Mouse (Mus musculus) hindbrain, postnatal 0 days (tissue): Measurements from ENCODE around the gene Tnnt2. TPM values are rescaled to one million over a fixed set of nuclear protein-coding genes. Genes with fewer than 3 reads are reported as not detected.

Experiments
- ATAC-seq: fragments of 200-750 bp; cut with Nextera tagmentation; 2 replicates; pipeline ENCODE4 v1.8.0; 2017; ENCODE audit warnings: mild to moderate bottlenecking, moderate TSS enrichment, moderate library complexity
- DNase-seq: peaks from one replicate; pipeline ENCODE4 v3.0.0-alpha.2; 2015; ENCODE audit warnings: low spot score
- H3K27ac ChIP-seq: fragments of 300-500 bp; sonication (generic); 2 replicates; pipeline ENCODE4 v1.5.1; 2014; ENCODE audit warnings: mild to moderate bottlenecking
- H3K27me3 ChIP-seq: fragments of 300-500 bp; sonication (generic); 2 replicates; pipeline ENCODE4 v1.6.1; 2014; ENCODE audit warnings: low read length, mixed read lengths; ENCODE audit not compliant: insufficient read depth
- H3K36me3 ChIP-seq: fragments of 300-500 bp; sonication (generic); 2 replicates; pipeline ENCODE4 v1.6.1; 2014; ENCODE audit warnings: low read length, mixed read lengths; ENCODE audit not compliant: insufficient read depth
- H3K4me1 ChIP-seq: fragments of 300-500 bp; sonication (generic); 2 replicates; pipeline ENCODE4 v1.6.1; 2014; ENCODE audit warnings: antibody characterized with exemption, low read length, mixed read lengths; ENCODE audit not compliant: insufficient read depth
- H3K4me2 ChIP-seq: fragments of 300-500 bp; sonication (generic); 2 replicates; pipeline ENCODE4 v1.6.1; 2014; ENCODE audit warnings: low read depth, mild to moderate bottlenecking, low read length, moderate library complexity, mixed read lengths
- H3K4me3 ChIP-seq: fragments of 300-500 bp; sonication (generic); 2 replicates; pipeline ENCODE4 v1.5.1; 2014; ENCODE audit warnings: low read length
- H3K9ac ChIP-seq: fragments of 300-500 bp; sonication (generic); replicated peaks from 2 replicates; pipeline ENCODE4 v1.6.1; 2014; ENCODE audit warnings: mild to moderate bottlenecking, low read length, moderate library complexity, mixed read lengths
- H3K9me3 ChIP-seq: fragments of 300-500 bp; sonication (generic); 2 replicates; pipeline ENCODE4 v1.6.1; 2016; ENCODE audit warnings: low read length, mixed read lengths
- CTCF ChIP-seq: IDR thresholded peaks from 2 replicates; pipeline ENCODE4 v1.5.1; 2016; ENCODE audit warnings: antibody characterized with exemption, control low read depth, low read depth
- WGBS: fragments of 180-500 bp; shearing (Covaris S2); extraction: QIAGEN DNeasy Blood & Tissue Kit; methylation state at CpG from one replicate; pipeline ENCODE4 v1.1.7; 2014; 5-methylcytosine and 5-hydroxymethylcytosine counted together
- polyA plus RNA-seq: library from polyadenylated mRNA; unstranded; fragments of >200 nt; fragmentation: Nextera tagmentation; extraction: Ambion mirVana; gene quantifications from 2 replicates; pipeline ENCODE4 v1.2.1, GENCODE M21; 2015
- total RNA-seq: library from RNA; depleted of rRNA; stranded (reverse); fragments of >200 nt; gene quantifications from 2 replicates; pipeline ENCODE4 v1.2.3, GENCODE M21; 2014

Gene Tnnt2
- total and polyA plus RNA-seq, 2 experiments from 2014 or later: 0.47 to 1.8 TPM

DNA sequence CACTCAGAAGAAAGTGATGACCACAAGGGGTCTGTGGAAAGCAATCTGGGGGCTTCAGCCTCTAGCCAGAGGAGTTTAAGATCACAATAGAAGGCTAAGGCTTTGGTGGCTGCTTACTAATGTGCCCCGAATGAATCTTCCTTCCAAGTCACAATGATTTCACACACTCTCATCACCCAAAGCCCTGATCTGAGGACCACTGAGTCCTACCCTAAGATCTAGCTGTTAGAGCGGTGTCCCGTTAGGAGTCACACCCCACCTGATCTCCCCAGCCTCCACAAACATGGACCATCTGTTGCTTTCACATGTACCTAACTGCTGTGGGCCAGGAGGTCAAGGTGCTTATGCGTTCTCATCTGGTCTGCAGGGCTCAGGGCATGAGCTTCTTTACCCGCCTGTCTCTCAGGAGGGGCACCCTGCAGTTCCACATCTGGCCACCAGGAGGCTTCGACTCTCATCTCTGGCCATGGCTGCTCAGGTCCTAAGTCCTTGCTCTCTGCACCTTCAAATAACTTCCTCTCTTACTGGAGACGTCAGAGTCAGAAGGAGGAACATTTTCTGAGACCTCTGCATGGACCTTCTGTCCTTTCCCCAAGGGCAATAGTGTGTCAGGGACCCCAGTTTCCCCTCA is 25.0 kb upstream of the Tnnt2 start:
- Histone ChIP-seq H3K4me3 (no peak overlapping the region), H3K4me2 (no peak overlapping the region), H3K9me3 (no peaks in the 10 kb centered on the region), H3K36me3 (no peaks in the 10 kb centered on the region), H3K4me1 (0 out of 2 replicates have a peak, but pooled peaks cover 10% of the 10 kb centered on the region), H3K27me3 (no peaks in the 10 kb centered on the region), H3K27ac (no peak overlapping the region), H3K9ac (no peak overlapping the region)
- peak; percentile 78 for DNase-seq
- ATAC-seq: peak; percentile 65
- WGBS: 36% methylated on average over 7 of the region's 7 CpGs
- peak; percentile 98 for TF ChIP-seq CTCF

DNA sequence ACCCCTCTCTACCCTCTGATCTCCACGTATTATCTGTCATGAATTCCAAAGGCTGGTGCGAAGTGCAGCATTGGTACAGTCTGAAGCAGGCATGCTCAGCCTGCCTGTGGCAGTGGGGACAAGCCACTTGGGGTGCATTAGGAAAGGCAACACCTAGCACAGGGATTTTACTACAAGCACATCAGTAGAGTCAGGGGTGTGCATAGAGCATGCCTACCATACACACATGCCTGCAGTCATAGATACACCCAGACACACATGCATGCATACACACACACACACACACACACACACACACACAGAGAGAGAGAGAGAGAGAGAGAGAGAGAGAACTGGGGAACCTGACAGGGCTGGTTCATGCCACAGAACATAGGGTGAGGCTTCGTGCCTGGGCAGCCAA is 23.9 kb upstream of the Tnnt2 start:
- no peaks in the 10 kb centered on the region for H3K9me3 ChIP-seq
- H3K9ac ChIP-seq: no peak overlapping the region
- H3K27ac ChIP-seq: no peak overlapping the region
- DNase-seq: no peak
- H3K4me1 ChIP-seq: 0 out of 2 replicates have a peak, but pooled peaks cover 10% of the 10 kb centered on the region
- no peak for ATAC-seq
- no peak overlapping the region for H3K4me2 ChIP-seq
- no peak for TF ChIP-seq CTCF
- no peak overlapping the region for H3K4me3 ChIP-seq
- no peaks in the 10 kb centered on the region for H3K36me3 ChIP-seq
- H3K27me3 ChIP-seq: 0 out of 2 replicates have a peak, but pooled peaks cover 4% of the 10 kb centered on the region
- WGBS: 74% methylated on average over 3 of the region's 3 CpGs

DNA sequence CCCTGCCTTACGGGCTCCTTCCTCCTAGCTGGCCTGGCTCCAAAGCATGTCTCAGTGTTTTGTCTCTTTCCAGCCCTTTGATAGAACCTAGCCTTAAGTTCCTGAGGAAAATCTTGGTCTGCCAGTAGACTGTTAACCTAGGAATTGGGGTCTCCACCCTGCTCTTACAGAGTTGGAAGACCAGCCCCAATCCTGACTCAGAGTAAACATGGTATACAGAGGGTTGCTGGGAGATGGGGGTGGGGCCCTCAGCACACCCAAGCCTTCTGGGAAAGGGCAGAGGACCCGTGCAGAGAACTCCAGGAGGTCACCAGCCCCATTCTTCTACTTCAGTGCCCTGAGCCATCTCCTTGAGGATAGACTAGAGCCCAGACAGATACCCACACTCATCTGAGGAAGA is 23.5 kb upstream of the Tnnt2 start:
- ATAC-seq: no peak
- Histone ChIP-seq H3K9ac (no peak overlapping the region), H3K27ac (no peak overlapping the region), H3K9me3 (no peaks in the 10 kb centered on the region), H3K4me3 (no peak overlapping the region), H3K4me2 (no peak overlapping the region), H3K27me3 (peaks cover 8% of the 10 kb centered on the region; the same call in 1 of the 2 replicates), H3K36me3 (no peaks in the 10 kb centered on the region), H3K4me1 (0 out of 2 replicates have a peak, but pooled peaks cover 10% of the 10 kb centered on the region)
- no peak for TF ChIP-seq CTCF
- 18% methylated on average over 2 of the region's 2 CpGs for WGBS
- no peak for DNase-seq

DNA sequence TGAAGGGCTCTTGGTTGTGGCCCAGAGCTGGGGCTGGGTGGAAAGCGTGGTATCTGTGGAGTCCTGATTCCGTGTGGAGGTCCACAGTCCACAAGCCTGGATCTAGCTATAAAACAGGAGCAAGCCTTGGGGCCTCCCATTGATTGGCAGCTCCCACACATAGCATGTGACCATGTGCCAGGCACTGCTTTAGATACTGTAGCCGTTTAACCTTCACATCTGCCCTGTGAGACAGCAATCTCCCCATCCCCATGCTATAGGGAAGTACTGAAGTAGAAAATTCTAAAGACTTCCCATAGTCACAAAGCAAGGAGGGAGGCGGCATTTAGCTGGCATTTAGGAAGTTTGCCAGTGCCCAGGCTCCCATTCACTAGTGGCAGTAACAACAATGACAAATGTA is 23.1 kb upstream of the Tnnt2 start:
- peaks cover 12% of the 10 kb centered on the region; the same call in 1 of the 2 replicates for H3K27me3 ChIP-seq
- ATAC-seq: no peak
- 40% methylated on average over 4 of the region's 4 CpGs for WGBS

DNA sequence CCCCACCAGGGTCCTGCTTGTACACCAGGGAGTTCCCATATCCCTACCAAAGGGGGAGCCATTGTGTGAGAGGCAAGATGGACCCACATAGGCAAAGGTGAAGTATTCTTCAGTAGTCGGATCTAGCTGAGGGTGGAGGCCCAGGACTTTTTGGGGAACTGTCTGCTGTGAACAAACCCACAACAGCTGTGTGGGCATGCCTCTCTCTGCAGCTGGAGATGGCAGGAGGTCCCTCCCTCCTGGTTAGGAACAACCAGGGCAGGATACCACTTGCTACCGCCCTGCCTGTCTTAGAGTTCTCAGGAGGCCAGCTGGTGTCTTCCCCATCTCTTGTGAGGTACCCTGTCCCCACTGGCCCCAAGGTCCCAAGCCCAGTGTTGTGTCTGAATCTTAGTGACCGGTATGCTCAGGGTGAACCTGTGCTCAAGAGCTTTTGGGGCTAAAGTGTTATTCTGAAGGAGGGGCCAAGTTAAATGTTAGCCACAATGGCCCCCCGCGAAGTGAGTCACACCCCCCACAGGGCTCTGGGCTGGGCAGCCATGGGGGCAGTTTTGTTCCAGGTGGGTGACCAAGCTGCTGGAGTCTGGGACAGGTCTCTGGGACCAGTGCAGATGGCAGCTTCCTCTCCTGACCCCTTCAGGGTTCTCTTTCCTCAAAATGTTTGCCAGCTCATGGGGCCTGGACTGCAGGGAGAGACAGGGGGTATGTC is 22.3 kb upstream of the Tnnt2 start:
- no peak overlapping the region for H3K4me3 ChIP-seq
- no peaks in the 10 kb centered on the region for H3K9me3 ChIP-seq
- no peak overlapping the region for H3K9ac ChIP-seq
- WGBS: 76% methylated on average over 5 of the region's 5 CpGs
- no peak overlapping the region for H3K27ac ChIP-seq
- no peaks in the 10 kb centered on the region for H3K36me3 ChIP-seq
- no peak for DNase-seq
- peaks cover 17% of the 10 kb centered on the region for H3K27me3 ChIP-seq
- no peak for TF ChIP-seq CTCF
- H3K4me2 ChIP-seq: no peak overlapping the region
- no peak for ATAC-seq
- peaks cover 13% of the 10 kb centered on the region; the same call in 1 of the 2 replicates for H3K4me1 ChIP-seq

More for the DNA sequence above, 23.1 kb upstream of the Tnnt2 start:
- Histone ChIP-seq H3K4me2 (no peak overlapping the region), H3K9me3 (no peaks in the 10 kb centered on the region), H3K4me1 (0 out of 2 replicates have a peak, but pooled peaks cover 10% of the 10 kb centered on the region), H3K4me3 (no peak overlapping the region), H3K9ac (no peak overlapping the region), H3K27ac (no peak overlapping the region), H3K36me3 (no peaks in the 10 kb centered on the region)
- TF ChIP-seq CTCF: no peak
- DNase-seq: no peak

DNA sequence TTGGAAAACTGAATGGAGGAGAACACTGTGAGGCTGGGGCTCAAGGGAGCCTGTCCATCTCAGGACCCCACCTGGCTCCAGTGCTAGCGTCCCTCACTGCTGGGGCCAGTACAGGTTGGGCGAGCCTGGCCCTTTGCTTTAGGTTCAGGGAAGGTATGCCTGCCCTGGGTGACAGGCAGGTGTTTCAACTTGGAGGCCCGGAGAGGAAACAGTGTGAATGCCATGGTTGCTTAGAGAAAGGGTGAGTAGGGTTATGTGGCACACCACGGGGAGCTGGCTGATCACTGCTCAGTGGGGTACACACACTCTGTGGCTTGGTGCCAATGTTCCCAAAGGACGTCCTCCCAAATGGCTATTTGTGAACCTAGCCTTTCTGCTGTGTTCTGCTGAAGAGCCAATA is 21.6 kb upstream of the Tnnt2 start:
- DNase-seq (no peak), ATAC-seq (no peak)
- Histone ChIP-seq H3K27me3 (peaks cover 17% of the 10 kb centered on the region), H3K36me3 (no peaks in the 10 kb centered on the region), H3K4me1 (peaks cover 16% of the 10 kb centered on the region; the same call in 1 of the 2 replicates), H3K27ac (no peak overlapping the region), H3K9me3 (no peaks in the 10 kb centered on the region), H3K4me3 (no peak overlapping the region), H3K9ac (no peak overlapping the region), H3K4me2 (no peak overlapping the region)
- WGBS: 71% methylated on average over 5 of the region's 5 CpGs
- TF ChIP-seq CTCF: no peak
